Mouse (Mus musculus) liver, adult 2 months (tissue): ENCODE measurements around the gene Flcn. TPM values are rescaled to one million over a fixed set of nuclear protein-coding genes. Genes with fewer than 3 reads are reported as not detected.

Experiments
- DNase-seq: peaks from one replicate; pipeline ENCODE4 v3.0.0-alpha.2; 2011; ENCODE audit warnings: low read depth, low spot score; ENCODE audit errors: extremely low read depth
- H3K27ac ChIP-seq: fragments of 200-500 bp; replicated peaks from 2 replicates; pipeline ENCODE4 v1.5.1; 2012; ENCODE audit warnings: low read depth, mild to moderate bottlenecking, control low read depth, inconsistent platforms, low read length; ENCODE audit not compliant: insufficient read depth
- H3K27me3 ChIP-seq: fragments of 200-500 bp; 2 replicates; pipeline ENCODE4 v1.6.1; 2012; ENCODE audit warnings: mild to moderate bottlenecking, moderate library complexity, low read length, inconsistent platforms; ENCODE audit not compliant: control insufficient read depth, insufficient read depth
- H3K36me3 ChIP-seq: fragments of 200-500 bp; 2 replicates; pipeline ENCODE4 v1.6.1; 2012; ENCODE audit warnings: low read length, inconsistent platforms; ENCODE audit not compliant: control insufficient read depth, insufficient read depth
- H3K4me1 ChIP-seq: fragments of 200-500 bp; 2 replicates; pipeline ENCODE4 v1.6.1; 2011; ENCODE audit warnings: low read length; ENCODE audit not compliant: control insufficient read depth, insufficient read depth
- H3K4me3 ChIP-seq: fragments of 200-500 bp; 2 replicates; pipeline ENCODE4 v1.5.1; 2011; ENCODE audit warnings: low read depth, mild to moderate bottlenecking, control low read depth, low read length, moderate library complexity; ENCODE audit not compliant: insufficient read depth
- H3K79me2 ChIP-seq: fragments of 200-500 bp; 2 replicates; pipeline ENCODE4 v1.6.1; 2012; ENCODE audit warnings: inconsistent platforms, mild to moderate bottlenecking, low read length, moderate library complexity; ENCODE audit not compliant: control insufficient read depth, insufficient read depth
- H3K9ac ChIP-seq: fragments of 200-500 bp; 2 replicates; pipeline ENCODE4 v1.6.1; 2012; ENCODE audit warnings: low read depth, mild to moderate bottlenecking, control low read depth, inconsistent platforms, low read length
- CTCF ChIP-seq: fragments of 200-500 bp; IDR thresholded peaks from 2 replicates; pipeline ENCODE4 v1.5.1; 2011; ENCODE audit warnings: low read depth, low read length, control low read depth
- POLR2A ChIP-seq: fragments of 200-500 bp; IDR thresholded peaks from 2 replicates; pipeline ENCODE4 v1.6.1; 2011; ENCODE audit warnings: low read length, control low read depth; ENCODE audit not compliant: insufficient read depth; ENCODE audit errors: extremely low read depth
- WGBS: fragments of 180-500 bp; shearing (Covaris S2); methylation state at CpG from one replicate; pipeline ENCODE4 v1.1.7; 2018; 5-methylcytosine and 5-hydroxymethylcytosine counted together
- polyA plus RNA-seq: library from polyadenylated mRNA; depleted of rRNA; stranded (reverse); fragments of >200 nt; gene quantifications from 2 replicates; pipeline ENCODE4 v1.2.3, GENCODE M21; 2012
- total RNA-seq: library from RNA; depleted of rRNA; stranded (reverse); fragments of >200 nt; gene quantifications from 2 replicates; pipeline ENCODE4 v1.2.3, GENCODE M21; 2014

Gene Flcn
- total and polyA plus RNA-seq, 2 experiments = 24.6 to 31.4 TPM

- peak; percentile 55 for DNase-seq
- H3K4me3 ChIP-seq = no peak overlapping the region
- peaks cover 31% of the 10 kb centered on the region for H3K36me3 ChIP-seq
- H3K27me3 ChIP-seq = no peaks in the 10 kb centered on the region
- no peak overlapping the region for H3K9ac ChIP-seq
- 50% methylated on average over 6 of the region's 6 CpGs for WGBS
- H3K79me2 ChIP-seq = no peaks in the 10 kb centered on the region
- peak overlapping the region; percentile 64 for H3K27ac ChIP-seq
- peaks cover 18% of the 10 kb centered on the region for H3K4me1 ChIP-seq
- TF ChIP-seq CTCF = no peak
- TF ChIP-seq POLR2A = no peak
Measured at GRCm38 (mm10) chr11:59815482-59816065, 5.8 kb upstream of the Flcn start.

DNA sequence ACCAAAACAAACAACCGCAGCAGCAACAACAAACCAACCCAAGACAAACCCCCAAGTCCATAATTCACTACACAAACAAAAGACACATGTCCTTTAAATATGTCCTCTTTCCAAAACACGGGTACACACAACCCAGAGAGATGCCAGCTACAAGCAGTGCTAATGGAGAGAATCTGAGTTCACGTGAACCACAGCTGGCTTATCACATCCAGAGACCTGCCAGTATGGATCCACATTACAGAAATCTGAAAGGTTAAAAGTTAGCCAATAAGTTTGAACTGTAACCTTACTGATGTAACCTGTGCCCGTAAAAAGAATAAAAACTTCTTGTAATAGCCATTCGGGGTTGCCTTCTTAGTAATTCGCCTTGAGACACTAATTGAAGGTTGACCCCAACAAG lies 5.1 kb upstream of the Flcn start:
- no peak overlapping the region for H3K4me3 ChIP-seq
- 23% methylated on average over 6 of the region's 6 CpGs for WGBS
- H3K79me2 ChIP-seq = no peaks in the 10 kb centered on the region
- peaks cover 18% of the 10 kb centered on the region for H3K4me1 ChIP-seq
- H3K27me3 ChIP-seq = no peaks in the 10 kb centered on the region
- TF ChIP-seq CTCF = no peak
- TF ChIP-seq POLR2A = no peak
- H3K27ac ChIP-seq = peak overlapping the region; percentile 85
- peaks cover 25% of the 10 kb centered on the region for H3K36me3 ChIP-seq
- H3K9ac ChIP-seq = no peak overlapping the region
- DNase-seq = peak; percentile 95

DNA sequence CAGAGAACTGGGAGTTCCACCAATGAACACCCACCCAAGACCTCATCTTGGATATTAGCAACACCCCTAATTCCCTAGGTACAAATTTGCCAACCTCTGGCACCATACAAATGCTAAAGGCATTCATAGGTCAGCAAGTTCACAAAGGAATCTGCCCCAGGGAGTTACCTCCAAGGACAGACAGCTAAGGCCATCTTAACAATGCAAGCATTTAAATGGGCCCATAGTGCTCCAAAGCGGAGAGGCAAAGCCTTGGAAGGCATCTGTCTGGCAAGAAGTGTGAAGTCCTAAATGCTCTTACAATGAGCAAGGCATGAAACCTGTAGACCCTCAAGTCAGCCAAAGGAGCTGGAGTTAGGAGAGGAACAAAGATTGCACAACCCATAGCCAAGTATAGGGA lies 4.5 kb upstream of the Flcn start:
- TF ChIP-seq CTCF = no peak
- TF ChIP-seq POLR2A = no peak
- 100% methylated on average over 1 of the region's 1 CpGs for WGBS
- H3K9ac ChIP-seq = no peak overlapping the region
- H3K4me1 ChIP-seq = peaks cover 18% of the 10 kb centered on the region
- H3K36me3 ChIP-seq = peaks cover 19% of the 10 kb centered on the region
- DNase-seq = no peak
- H3K4me3 ChIP-seq = no peak overlapping the region
- no peaks in the 10 kb centered on the region for H3K79me2 ChIP-seq
- H3K27ac ChIP-seq = peak overlapping the region; percentile 85
- H3K27me3 ChIP-seq = no peaks in the 10 kb centered on the region

DNA sequence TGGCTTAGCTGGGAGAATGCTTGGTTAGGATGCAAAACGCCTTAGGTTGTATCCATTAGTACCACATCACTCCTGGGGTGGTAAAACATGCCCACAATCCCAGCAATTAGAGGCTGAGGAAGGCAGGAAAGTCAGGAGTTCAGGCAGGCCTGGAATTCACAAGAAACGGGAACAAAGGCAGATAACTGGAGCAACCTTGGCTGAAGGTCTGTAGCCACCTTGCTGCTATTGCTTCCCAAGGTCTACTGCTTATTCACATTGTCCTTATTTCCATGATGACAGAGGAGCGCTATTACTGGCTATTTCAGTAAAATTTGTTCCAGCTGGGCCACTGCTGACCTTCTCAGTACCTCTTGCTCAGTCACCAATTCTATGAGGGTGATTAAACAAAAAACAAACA lies 3.5 kb upstream of the Flcn start:
- Histone ChIP-seq H3K4me1 (peaks cover 23% of the 10 kb centered on the region), H3K27me3 (no peaks in the 10 kb centered on the region), H3K27ac (no peak overlapping the region), H3K79me2 (peaks cover 5% of the 10 kb centered on the region; the same call in 1 of the 2 replicates), H3K36me3 (peaks cover 10% of the 10 kb centered on the region), H3K9ac (no peak overlapping the region), H3K4me3 (no peak overlapping the region)
- no peak for TF ChIP-seq POLR2A
- TF ChIP-seq CTCF = no peak
- no peak for DNase-seq
- 78% methylated on average over 3 of the region's 3 CpGs for WGBS

GRCm38 (mm10) chr11:59811211-59811610 lies 1.4 kb upstream of the Flcn start:
- no peak for TF ChIP-seq CTCF
- no peak for TF ChIP-seq POLR2A
- Histone ChIP-seq H3K79me2 (peaks cover 12% of the 10 kb centered on the region; the same call in 1 of the 2 replicates), H3K27ac (no peak overlapping the region), H3K27me3 (no peaks in the 10 kb centered on the region), H3K9ac (no peak overlapping the region), H3K4me3 (no peak overlapping the region), H3K36me3 (peaks cover 15% of the 10 kb centered on the region; the same call in 1 of the 2 replicates), H3K4me1 (peaks cover 23% of the 10 kb centered on the region)
- peak; percentile 11 for DNase-seq
- whole genome bisulfite sequencing = 47% methylated on average over 4 of the region's 4 CpGs

DNA sequence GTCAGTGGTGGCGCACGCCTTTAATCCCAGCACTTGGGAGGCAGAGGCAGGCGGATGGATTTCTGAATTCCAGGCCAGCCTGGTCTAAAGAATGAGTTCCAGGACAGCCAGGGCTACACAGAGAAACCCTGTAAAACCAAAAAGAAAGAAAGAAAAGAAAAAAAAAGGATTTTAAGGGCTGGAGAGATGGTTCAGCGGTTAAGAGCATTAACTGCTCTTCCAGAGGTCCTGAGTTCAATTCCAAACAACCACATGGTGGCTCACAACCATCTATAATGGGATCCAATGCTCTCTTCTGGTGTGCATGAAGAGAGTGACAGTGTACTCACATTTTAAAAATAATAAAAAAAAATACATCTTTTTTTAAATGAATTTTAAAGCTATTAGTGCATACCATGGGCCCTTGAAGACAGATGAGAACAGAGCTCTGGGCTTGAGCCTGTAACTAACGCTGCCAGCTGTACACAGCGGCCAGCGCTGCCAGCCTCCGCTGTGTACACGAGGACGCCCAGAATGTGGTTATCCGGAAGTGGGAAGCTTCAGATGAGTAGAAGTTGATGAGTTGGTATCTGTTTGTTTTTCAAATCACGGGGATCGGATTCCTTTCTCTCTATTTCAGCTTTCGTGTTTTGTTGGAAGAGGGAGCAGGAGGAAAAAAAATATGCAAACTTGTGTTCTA lies 803 bp upstream of the Flcn start:
- H3K9ac ChIP-seq = peak overlapping the region; percentile 84; the same call in 1 of the 2 replicates
- H3K79me2 ChIP-seq = peaks cover 12% of the 10 kb centered on the region; the same call in 1 of the 2 replicates
- DNase-seq = peak; percentile 51
- TF ChIP-seq CTCF = no peak
- no peak for TF ChIP-seq POLR2A
- H3K36me3 ChIP-seq = peaks cover 15% of the 10 kb centered on the region; the same call in 1 of the 2 replicates
- peak overlapping the region; percentile 63 for H3K4me3 ChIP-seq
- 26% methylated on average over 14 of the region's 14 CpGs for WGBS
- peaks cover 20% of the 10 kb centered on the region for H3K4me1 ChIP-seq
- no peaks in the 10 kb centered on the region for H3K27me3 ChIP-seq
- H3K27ac ChIP-seq = peak overlapping the region; percentile 90
